In genomic region chr4:45676137-45676536, GRCm38 (mm10) we compare ENCODE assay signal across 14 mouse cellular contexts.
DNase-seq lines count a peak whose midpoint lies in the region; ATAC-seq and TF ChIP-seq lines count a peak whose summit lies in the region.
"Had no signal": no experiment of that assay in that cellular context is flagged by ENCODE, and none has a peak within 500 bp of the region (broad histone marks: within the 10 kb centered on the region; RNA-seq: fewer than 3 reads in every experiment).

No protein-coding gene starts in this region.

- no peak overlapping the region for H3K9ac ChIP-seq in CH12.LX (ENCODE audit: insufficient read depth, low read depth)
- no peak overlapping the region for H3K9ac ChIP-seq in heart, embryonic 11.5 days (ENCODE audit: low read depth, low read length)
- H3K9ac ChIP-seq: heart, embryonic 13.5 days; hindbrain, embryonic 15.5 days had no signal

- in situ Hi-C loops in CH12.LX (cut with MboI; ENCODE audit: low pct_ligation_motif_present, low pct_unique_long_range_greater_than_20kb, low sequenced_read_pairs): no loop called here

- TF ChIP-seq POLR2A in CH12.LX (IDR thresholded peaks at IDR 0.05; ENCODE audit: low read depth, low read length): no peak
- no peak for TF ChIP-seq POLR2A in lung, adult 2 months (IDR thresholded peaks at IDR 0.05; ENCODE audit: borderline replicate concordance, extremely low read depth, low read depth, low read length)

- H3K9me3 ChIP-seq in CH12.LX (replicated peaks; ENCODE audit: low read length): no peaks in the 10 kb centered on the region
- no peaks in the 10 kb centered on the region for H3K9me3 ChIP-seq in heart, embryonic 11.5 days (replicated peaks; ENCODE audit: control insufficient read depth, low read length)
- H3K9me3 ChIP-seq: heart, embryonic 13.5 days; hindbrain, embryonic 15.5 days had no signal

- dilution Hi-C loops in CH12.LX (cut with MboI; ENCODE audit: extremely low pct_ligation_motif_present, extremely low pct_unique_long_range_greater_than_20kb, low sequenced_read_pairs): no loop called here

- DNase-seq in gastrocnemius, adult 2 months: no peak
- DNase-seq in gastrocnemius, postnatal 36 days: no peak
- DNase-seq in CH12.LX (ENCODE audit: extremely low read depth): no peak
- peak; percentile 17 to 30 for DNase-seq in kidney, adult 8-10 months
- DNase-seq in lung, adult 2 months: peak; percentile 3
- DNase-seq in cerebellum, postnatal 36 days: no peak
- DNase-seq in thymus, postnatal 10 days (ENCODE audit: low spot score in 2 of 2): no peak
- DNase-seq: cerebellum, adult 8-10 months; layer of hippocampus, postnatal 36 days; retina, postnatal 1 day; thymus, postnatal 25 days had no signal

- peak; percentile 20 for TF ChIP-seq RAD21 in CH12.LX (IDR thresholded peaks at IDR 0.05; ENCODE audit: low read depth, low read length)

- H3K27me3 ChIP-seq in CH12.LX (replicated peaks): no peaks in the 10 kb centered on the region
- no peaks in the 10 kb centered on the region; the same call in 1 of the 2 replicates for H3K27me3 ChIP-seq in heart, embryonic 11.5 days (ENCODE audit: control insufficient read depth, insufficient read depth, low read length)
- H3K27me3 ChIP-seq: hindbrain, embryonic 15.5 days had no signal

- no peak overlapping the region for H3K27ac ChIP-seq in gastrocnemius, adult 2 months
- H3K27ac ChIP-seq in CH12.LX (ENCODE audit: insufficient read depth, low read depth): no peak overlapping the region
- no peak overlapping the region for H3K27ac ChIP-seq in heart, embryonic 11.5 days (ENCODE audit: low read depth, low read length)
- H3K27ac ChIP-seq: heart, embryonic 13.5 days; hindbrain, embryonic 15.5 days had no signal

- H3K4me1 ChIP-seq in CH12.LX (ENCODE audit: control insufficient read depth in 1 of 2, insufficient read depth in 2 of 2): peaks cover 5 to 17% of the 10 kb centered on the region in 2 experiments; a peak in 3 of 4 replicates
- no peaks in the 10 kb centered on the region for H3K4me1 ChIP-seq in lung, adult 2 months (ENCODE audit: control insufficient read depth, insufficient read depth, low read length)
- peaks cover 3% of the 10 kb centered on the region; the same call in 1 of the 2 replicates for H3K4me1 ChIP-seq in heart, embryonic 11.5 days (ENCODE audit: control insufficient read depth, insufficient read depth, low read length)

- no peaks in the 10 kb centered on the region for H3K36me3 ChIP-seq in CH12.LX (replicated peaks in 1 of 2; ENCODE audit: control insufficient read depth in 1 of 2, insufficient read depth in 1 of 2, low read length in 1 of 2)
- no peaks in the 10 kb centered on the region for H3K36me3 ChIP-seq in heart, embryonic 11.5 days (ENCODE audit: control insufficient read depth, insufficient read depth, low read length)
- H3K36me3 ChIP-seq: heart, embryonic 13.5 days; hindbrain, embryonic 15.5 days had no signal

- no peak for TF ChIP-seq EP300 in CH12.LX (IDR thresholded peaks at IDR 0.05; ENCODE audit: low read length)

- intact Hi-C loops in gastrocnemius, adult 2 months (cut with DNase I): no loop called here
- intact Hi-C loops in gastrocnemius, postnatal 36 days (cut with DNase I): no loop called here

- TF ChIP-seq CTCF in gastrocnemius, adult 2 months (IDR thresholded peaks at IDR 0.05): peak; percentile 29; the same call in 1 of the 2 replicates
- TF ChIP-seq CTCF in CH12.LX (conservative IDR thresholded peaks at IDR 0.05 in 1 of 2, IDR thresholded peaks at IDR 0.05 in 1 of 2; ENCODE audit: low read depth in 2 of 2, low read length in 2 of 2): peak in 1 of 2 experiments; percentile 36; a peak in 2 of 4 replicates
- peak; percentile 12; the same call in 1 of the 2 replicates for TF ChIP-seq CTCF in lung, adult 2 months (IDR thresholded peaks at IDR 0.05; ENCODE audit: insufficient read depth, low read length)

- WGBS in lung, adult 2 months: 59% methylated on average over 6 of the region's 6 CpGs
- 71% methylated on average over 6 of the region's 6 CpGs for WGBS in heart, embryonic 11.5 days (ENCODE audit: insufficient replicate concordance)

- no peak overlapping the region for H3K4me3 ChIP-seq in gastrocnemius, adult 2 months
- no peak overlapping the region for H3K4me3 ChIP-seq in CH12.LX (replicated peaks in 1 of 3; ENCODE audit: low read depth in 2 of 3, low read length in 2 of 3, poor library complexity in 1 of 3)
- no peak overlapping the region for H3K4me3 ChIP-seq in lung, adult 2 months (replicated peaks; ENCODE audit: extremely low read depth, low read depth, low read length)
- H3K4me3 ChIP-seq in heart, embryonic 11.5 days (ENCODE audit: low read depth, low read length): no peak overlapping the region
- H3K4me3 ChIP-seq: heart, embryonic 13.5 days; hindbrain, embryonic 15.5 days had no signal

- no peak overlapping the region for H3K4me2 ChIP-seq in CH12.LX (ENCODE audit: insufficient read depth, low read depth, poor library complexity, severe bottlenecking)
- H3K4me2 ChIP-seq in heart, embryonic 11.5 days: no peak overlapping the region
- H3K4me2 ChIP-seq: heart, embryonic 13.5 days; hindbrain, embryonic 15.5 days had no signal

- ATAC-seq in heart, embryonic 11.5 days (replicated peaks; ENCODE audit: insufficient number of reproducible peaks, low FRiP score, low TSS enrichment): no peak

- no peaks in the 10 kb centered on the region for H3K79me2 ChIP-seq in CH12.LX (replicated peaks; ENCODE audit: control insufficient read depth, extremely low read depth, insufficient read depth, poor library complexity, severe bottlenecking)

TF ChIP-seq in CH12.LX, 34 proteins besides CTCF, POLR2A, EP300 and RAD21:
- TF ChIP-seq SIN3A (IDR thresholded peaks at IDR 0.05; ENCODE audit: low read length) (no peak), SMC3 (IDR thresholded peaks at IDR 0.05; ENCODE audit: low read depth, low read length) (peak; percentile 26; the same call in 1 of the 2 replicates), BHLHE40 (IDR thresholded peaks at IDR 0.05; ENCODE audit: low read depth, low read length) (0 out of 2 replicates have a peak, but pooled peaks have one; percentile 4)

Comparison
In these comparisons a context has a peak if more than half of its experiments do, and no peak if none do; other contexts are left out.
1. DNase-seq: peak in kidney, adult 8-10 months (2 of 2) and lung, adult 2 months (single experiment); none in gastrocnemius, adult 2 months (single experiment), gastrocnemius, postnatal 36 days (0 of 2), CH12.LX (single experiment), cerebellum, postnatal 36 days (0 of 2) and thymus, postnatal 10 days (0 of 2).